Mouse (Mus musculus) megakaryocyte progenitor cell, adult 5-6 weeks (primary cell): ENCODE data around the gene Brd7. TPM values are rescaled to one million over a fixed set of nuclear protein-coding genes. Genes with fewer than 3 reads are reported as not detected.

Source experiments
- ATAC-seq: replicated peaks from 2 replicates; pipeline ENCODE4 v1.8.0; 2016; ENCODE audit warnings: mild to moderate bottlenecking, moderate TSS enrichment, inconsistent platforms; ENCODE audit not compliant: poor library complexity
- total RNA-seq, 2 experiments: library from RNA; stranded (forward) in 1 of 2; stranded (reverse) in 1 of 2; fragments of 157-497, 149-512 nt in 1 of 2; fragments of 200-1000 nt in 1 of 2; gene quantifications; 2 replicates each; pipeline versions ENCODE4 v1.2.3 to v1.2.4; 2015 to 2017

Brd7 gene
- total RNA-seq, 2 experiments from 2014 or later, result 52.1 to 96.9 TPM

DNA sequence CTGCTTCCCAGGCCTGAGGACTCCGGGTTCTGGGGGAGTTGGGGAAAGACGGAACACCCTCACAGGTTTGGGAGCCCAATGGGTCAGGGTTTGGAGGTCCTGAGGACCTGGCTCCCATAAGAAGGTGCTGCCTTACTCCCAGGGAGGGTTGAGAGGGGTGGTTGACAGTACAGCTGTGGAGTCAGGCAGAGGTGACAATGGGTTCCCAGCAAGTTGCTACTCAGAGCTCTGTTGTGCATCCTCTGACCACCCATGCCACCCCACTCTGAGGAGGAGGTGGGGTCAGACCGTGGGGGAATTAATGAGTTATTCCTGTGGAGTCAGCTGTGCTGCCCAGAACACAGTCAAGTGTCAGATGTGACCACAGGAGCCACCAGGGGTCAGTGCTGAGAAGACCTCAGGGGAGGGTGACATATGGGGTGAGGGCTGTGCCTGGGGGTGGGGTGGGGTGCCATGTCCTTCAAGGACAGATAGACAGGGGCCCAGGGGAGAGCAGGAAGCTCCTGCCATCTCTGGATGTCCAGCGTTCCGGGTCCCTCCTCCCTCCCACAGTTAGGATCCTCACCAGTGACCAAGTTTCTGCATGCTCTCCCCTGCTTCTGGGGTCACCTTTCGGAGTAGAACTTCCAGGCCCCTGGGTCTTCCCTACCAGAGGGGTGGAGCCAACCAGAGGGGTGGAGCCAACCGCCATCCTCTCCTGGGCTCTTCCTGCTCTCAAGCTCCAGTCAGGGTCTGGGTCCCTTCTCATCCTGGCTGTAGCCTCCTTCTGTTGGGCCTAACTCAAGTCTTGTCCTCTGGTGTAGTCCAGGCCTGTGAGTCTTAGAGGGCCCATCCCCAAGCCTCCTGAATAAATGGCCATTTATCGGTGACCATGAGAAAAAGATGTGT lies 76.3 kb downstream of the Brd7 start:
- ATAC-seq, result no peak

- no peak for ATAC-seq
These were observed 77.3 kb downstream of the Brd7 start for GRCm38 (mm10) chr8:88284738-88285137.

- ATAC-seq, result no peak
These were observed 78.5 kb downstream of the Brd7 start for GRCm38 (mm10) chr8:88283243-88284115.

DNA sequence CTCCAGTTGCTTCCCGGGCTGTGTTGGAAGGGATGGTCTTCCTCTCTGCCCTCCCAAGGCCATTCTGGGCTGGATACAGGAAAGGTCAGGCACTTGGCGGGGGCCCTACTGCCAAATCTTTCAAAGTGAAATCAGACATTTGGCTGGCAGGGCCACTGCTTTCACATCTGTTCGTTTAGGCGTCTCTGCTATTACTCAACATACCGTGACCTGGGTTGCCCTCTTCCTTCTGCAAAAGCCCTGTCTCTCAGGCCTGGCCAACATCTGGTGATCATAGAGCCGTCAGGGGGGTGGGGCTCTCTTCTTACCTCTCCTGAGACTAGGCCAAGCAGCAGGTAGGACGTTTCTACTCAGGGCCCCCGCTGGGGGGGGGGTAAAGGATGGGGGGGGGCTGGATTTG lies 79.3 kb downstream of the Brd7 start:
- peak; percentile 58 for ATAC-seq

Other genes with a start within 250 kb of the Brd7 start
- gene Cnep1r1, start 243.4 kb downstream of the Brd7 start, total RNA-seq (2015), result 65.1 and 73.1 TPM in 2 replicates
- 13.3 and 13.4 TPM in 2 replicates for gene Cnep1r1, start 243.4 kb downstream of the Brd7 start, total RNA-seq (2017)
- 25.5 and 28.6 TPM in 2 replicates for gene Heatr3, start 224.3 kb downstream of the Brd7 start, total RNA-seq (2015)
- 39.5 and 53.3 TPM in 2 replicates for gene Heatr3, start 224.3 kb downstream of the Brd7 start, total RNA-seq (2017)
- 41.2 and 44.9 TPM in 2 replicates for gene Tent4b, start 163.0 kb downstream of the Brd7 start, total RNA-seq (2015)
- 35.7 and 44.7 TPM in 2 replicates for gene Tent4b, start 163.0 kb downstream of the Brd7 start, total RNA-seq (2017)
- gene Adcy7, start 89.8 kb downstream of the Brd7 start, total RNA-seq (2015), result 25.5 and 27.8 TPM in 2 replicates
- gene Adcy7, start 89.8 kb downstream of the Brd7 start, total RNA-seq (2017), result 40.6 and 41.6 TPM in 2 replicates
- gene Nkd1, start 159.2 kb upstream of the Brd7 start, total RNA-seq (2015), result not detected in 2 replicates
- gene Nkd1, start 159.2 kb upstream of the Brd7 start, total RNA-seq (2017), result 0.17 and 0.54 TPM in 2 replicates